Mouse (Mus musculus) R1 (cell line): ENCODE measurements at regions not wholly inside any gene's neighbourhood (a gene's known extent, or its start where the extent isn't known, plus 50 kb on each side); places are given as distances from the start of the nearest gene placed in this dataset.
A peak's percentile ranks its signal among the peaks of the same experiment; 100 is the strongest.

Experiments
- DNase-seq: peaks from one replicate; pipeline ENCODE4 v3.0.0-alpha.2; 2018; ENCODE audit warnings: low read depth, low spot score

DNA sequence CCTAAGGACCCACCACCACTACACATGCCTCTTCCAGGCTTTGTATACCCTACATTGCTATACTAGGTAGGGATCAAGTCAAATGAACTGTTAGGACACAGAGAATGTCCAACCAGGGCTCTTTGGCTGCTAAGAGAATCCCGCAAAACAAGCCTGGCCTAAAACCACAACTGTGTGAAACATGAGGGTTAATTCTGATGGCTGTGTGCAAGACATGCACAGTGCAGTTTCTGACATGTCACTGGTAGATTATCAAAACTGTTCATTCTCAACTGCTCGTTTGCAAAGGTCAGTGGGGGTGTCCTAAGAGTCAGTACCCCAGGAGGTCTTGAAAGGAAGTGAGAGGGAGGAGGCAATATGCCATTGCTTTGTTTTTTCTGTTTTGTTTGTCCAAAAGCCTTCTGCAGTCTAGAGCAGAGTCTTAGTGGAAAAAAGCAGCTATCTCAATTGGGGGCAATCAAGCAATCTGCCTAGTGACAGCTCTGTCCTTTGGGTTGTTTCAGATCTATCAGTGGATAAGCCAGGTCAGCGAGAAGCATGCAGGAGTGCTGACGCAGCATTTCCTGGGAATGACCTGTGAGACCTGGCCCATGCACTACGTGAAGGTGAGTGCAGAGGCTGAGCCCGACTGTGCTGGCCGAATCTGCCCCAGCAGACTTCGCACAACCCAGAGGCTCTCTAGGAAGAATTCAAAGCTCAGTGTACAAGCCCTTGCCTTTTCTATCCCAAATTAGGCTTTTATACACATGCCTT is 151.3 kb upstream of the 4933402D24Rik start:
- DNase-seq: no peak

DNA sequence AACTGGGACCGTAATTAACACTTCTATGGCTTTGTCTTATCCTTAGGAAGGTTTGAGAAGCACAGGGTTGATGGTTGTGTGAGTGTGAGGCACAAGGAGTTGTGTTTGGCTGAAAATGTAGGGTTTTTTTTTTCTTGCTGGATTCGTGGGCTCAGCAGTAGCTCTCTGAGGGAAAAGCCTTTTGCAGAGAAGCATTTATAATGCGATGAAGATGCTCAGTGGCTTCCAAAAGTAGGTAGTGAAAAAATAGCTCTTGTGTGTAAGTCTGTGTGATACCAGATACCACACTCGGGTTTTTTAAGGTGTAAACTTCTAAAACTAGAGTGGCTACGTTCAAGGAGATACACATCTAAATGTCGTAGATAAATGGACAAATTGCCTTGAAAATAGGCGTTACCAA is 149.1 kb upstream of the 4933402D24Rik start:
- DNase-seq: no peak

DNA sequence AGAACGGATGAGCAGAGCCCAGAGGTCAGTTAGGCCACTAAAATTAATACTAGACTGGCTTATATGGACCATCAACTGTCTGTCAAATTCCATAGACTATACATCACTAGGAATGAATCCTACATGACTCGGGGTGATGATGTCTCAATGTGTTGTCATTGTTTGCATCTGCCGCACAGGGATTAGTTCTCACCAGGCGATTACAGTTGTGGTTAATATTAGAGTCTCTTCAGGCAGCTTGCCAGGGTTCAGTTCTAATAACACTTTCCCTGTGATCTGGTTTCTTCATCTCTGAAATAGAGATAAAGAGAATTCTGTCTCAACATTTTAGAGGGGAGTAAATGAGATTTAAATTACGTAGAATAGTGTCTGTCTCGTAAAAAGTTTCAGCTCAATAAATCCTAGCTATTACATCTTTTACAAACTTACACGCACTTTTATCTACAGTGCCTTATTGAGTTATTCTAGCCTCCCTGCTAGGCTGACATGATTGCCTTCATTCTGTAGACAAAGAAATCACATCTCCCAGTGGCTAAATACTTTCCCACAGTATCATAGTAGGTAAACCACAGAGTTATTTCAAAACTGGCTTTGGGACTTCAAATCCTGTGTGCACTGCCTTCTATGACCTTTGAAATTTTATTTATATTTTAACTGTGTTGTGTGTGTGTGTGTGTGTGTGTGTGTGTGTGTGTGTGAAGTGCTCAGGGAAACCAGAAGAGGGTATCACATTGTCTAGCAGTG is 148.0 kb upstream of the 4933402D24Rik start:
- DNase-seq: no peak

DNA sequence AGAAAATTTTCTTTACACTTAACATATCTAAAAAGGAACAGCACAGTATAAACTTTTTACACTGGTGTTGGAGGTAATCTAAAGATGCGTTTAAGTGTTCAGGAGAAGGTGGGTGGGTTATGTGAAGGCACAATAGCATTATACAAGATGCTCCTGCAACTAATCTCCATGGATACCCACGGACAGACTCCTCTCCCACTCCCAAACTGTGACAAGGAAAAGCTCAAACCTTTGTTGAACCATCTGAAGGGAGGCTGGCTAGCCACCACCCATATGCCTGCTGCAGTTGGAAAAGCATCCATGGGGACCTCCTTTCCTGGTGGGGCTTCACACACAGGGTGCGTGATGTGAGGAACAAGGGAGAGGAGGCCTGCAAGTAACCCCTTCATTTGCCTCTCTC is 141.7 kb upstream of the 4933402D24Rik start:
- DNase-seq: no peak

DNA sequence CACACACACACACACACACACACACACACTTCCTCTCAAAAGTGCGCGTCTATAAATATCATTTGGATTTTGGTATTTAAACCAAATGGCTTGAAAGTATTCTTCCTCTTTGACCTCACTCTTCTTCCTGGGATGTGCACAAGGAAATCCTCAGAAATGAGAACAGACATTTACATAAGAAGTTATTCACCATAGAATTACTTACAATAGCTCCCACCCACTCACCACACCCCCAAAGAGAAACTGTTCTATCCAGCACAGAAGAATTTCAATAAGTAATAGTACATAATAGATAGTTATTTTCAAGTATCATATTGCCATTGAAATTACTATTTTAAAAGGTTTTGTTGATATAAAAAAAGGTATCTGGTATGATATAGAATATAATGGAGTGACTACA is 140.1 kb upstream of the 4933402D24Rik start:
- DNase-seq: no peak

DNA sequence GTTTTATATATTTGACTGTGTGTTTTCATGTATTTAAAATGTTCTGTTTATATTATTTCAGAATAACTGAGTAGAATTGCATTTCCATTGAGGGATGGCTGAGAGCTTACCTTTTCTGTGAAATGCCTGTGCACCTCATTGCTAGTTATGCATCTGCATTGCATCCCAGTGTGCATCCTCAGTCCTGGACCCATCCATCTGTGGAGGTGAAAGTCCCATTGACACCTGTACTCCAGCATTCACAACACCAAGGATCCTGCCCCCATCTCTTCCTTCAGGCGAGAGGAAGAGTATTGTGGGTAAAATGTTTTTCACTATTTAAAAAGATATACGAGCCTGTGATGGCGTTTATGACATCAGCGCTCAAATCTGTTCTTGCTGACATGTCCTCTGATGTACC is 134.6 kb upstream of the 4933402D24Rik start:
- DNase-seq: no peak

DNA sequence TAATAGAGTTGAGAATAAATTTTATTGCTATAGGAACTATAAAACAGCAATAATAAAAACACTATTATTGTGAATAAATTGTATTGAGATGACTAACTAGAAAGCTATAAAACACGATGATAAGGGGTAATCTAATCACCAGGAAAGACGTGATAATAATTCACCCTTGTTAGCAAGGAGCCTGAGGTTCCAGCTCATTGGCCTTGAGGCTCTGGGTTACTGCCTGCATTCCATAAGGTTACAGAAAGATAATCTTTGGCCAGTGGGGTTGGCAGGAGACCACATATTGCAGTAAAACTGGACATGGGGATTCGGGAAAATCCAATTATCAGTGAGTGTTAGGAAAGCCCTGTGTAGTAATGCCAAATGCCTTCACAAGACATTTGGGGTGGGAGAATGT is 134.1 kb upstream of the 4933402D24Rik start:
- DNase-seq: no peak

DNA sequence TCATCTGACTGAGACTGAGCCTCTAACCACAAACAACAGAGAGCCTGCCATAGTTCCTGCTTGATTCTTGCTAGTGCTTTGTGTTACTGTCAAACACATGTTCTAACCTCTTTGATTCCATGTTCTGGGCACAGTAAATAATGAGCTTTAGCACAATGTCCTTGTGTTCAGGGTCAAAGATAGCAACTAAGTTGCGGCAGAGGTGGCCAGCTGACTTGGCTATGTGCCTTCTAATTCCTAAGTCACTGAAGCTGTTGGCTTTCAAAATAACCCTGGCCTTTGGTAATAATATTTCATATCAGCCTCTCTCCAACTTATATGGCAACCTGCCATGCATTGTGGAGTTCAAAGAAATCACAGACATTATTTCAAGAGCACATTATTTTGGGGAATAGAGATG is 133.3 kb upstream of the 4933402D24Rik start:
- DNase-seq: no peak

DNA sequence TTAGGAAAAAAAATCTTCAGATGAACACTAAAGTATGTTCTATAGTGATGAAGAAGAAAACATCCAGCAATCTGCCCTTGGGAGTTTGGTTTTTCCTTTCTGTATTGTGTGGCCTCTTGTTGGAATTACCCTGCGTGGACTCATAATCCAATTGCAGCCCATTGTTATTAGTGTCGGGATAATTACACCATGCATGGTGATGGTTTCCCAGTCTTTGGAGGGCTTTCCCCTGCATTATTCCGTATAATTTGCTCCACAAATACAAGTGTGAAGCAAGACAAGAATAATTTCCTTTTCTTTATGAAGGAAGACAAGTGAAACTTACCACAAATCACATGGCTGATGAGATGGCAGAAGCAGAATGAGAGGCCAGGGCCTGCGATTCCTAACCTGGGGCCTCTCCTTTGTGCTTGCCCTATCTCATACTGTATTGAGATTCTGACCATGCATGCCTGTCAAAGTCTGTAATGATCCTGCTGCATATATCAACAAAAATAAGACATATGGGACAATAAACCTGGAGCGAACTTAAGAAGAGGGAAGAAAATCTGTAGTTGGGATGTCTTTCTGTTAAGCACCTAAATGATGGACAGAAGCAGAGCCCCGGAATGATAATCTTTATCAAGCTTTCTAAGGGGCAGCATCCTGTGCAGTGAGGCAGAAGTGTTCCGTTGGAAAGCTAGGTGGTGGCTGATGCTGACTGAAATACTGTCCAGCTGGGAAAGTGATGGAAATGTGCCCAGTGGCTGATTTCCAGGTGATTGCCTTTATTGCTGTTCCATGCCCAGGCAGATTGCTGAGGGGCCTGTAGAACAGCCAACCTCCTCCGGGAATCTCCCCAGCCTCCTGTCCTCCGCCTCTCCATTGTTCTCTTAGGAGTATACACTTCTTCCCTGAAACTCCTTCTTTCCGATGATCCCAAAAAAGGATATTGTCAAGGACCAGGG is 130.8 kb upstream of the 4933402D24Rik start:
- DNase-seq: no peak

DNA sequence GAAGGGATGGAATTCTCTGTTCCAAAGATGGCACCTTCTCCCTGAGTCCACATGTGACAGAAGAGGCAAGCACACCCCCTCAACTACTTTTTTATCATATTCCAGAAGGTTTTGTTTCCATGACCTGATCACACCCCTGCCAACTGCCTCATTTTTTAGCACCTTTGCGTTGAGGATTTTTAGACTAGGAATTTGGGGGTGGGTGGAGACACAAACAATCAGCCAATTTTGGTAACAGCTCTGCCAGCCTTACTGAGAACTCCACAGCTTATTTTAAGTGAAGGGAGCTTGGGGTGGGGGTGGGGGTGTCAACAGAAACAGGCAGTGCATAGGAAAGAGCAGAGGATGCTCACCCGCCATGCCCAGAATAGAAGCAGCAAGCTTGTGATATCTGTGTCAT is 129.7 kb upstream of the 4933402D24Rik start:
- DNase-seq: no peak

DNA sequence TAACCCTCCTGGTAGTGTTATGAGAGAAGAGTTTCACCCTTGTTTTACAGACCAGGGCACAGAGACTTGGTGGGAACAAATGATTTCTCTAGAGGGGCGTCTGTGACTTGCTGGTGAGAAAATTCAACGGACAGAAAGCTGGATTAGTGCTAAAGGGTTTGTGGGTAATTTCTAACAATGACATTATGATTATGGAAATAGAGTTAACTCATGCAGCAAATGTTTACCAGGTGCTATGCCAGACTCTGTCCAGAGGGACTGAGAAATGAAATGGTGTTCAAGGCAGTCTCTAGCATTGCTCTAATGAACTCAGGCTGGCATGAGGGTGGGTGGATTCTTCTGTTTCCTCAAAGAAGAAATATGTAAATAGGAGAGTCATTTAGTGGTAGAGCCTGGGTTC is 128.5 kb upstream of the 4933402D24Rik start:
- DNase-seq: no peak

DNA sequence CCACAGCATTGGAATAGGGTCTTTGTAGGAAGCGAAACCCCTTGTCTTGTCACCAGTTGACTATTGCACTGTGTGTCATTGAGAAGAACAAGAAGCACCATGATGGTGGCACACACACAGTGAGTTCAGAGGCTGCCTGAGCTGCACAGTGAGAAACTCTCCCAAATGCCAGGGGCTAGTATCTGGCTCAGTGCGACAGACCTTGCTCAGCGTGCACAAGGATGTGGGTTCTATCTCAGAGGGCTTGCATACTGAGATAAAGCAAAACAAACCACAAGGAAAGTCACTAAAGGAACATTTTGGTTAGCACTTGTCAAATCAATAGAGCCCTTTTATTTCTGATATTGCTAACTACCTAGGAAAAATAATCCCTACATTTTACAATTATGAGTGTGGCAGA is 110.5 kb upstream of the 4933402D24Rik start:
- no peak for DNase-seq

DNA sequence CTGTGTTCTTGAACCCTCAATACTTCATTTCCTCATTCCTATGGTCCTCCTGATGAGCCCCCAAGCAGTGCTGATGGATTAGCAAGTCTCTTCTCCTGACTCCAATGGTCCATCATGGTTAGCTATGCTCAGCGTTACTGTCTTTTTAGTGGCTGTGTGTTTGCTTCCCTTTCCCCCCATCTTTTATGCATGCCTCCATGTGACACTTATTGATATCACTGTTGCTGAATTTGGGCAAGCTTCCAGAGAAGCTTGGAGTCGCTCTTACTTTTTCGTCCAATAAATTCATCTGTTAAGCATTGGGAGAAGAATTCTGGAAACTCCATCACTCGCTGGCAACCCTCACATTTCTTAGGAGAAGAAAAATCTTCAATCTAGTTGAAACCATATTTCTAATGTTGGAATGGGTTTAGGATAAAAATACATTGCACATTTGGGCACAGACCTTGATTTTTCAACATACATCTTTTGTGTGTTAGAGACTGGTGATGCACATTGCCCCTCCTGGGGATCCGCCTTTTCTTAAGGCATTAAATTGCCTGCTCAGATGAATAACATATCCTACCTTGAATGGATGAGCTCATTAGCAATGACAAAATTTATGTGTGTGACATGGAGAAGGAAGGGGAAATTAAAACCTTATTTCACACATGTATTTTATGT is 107.7 kb upstream of the 4933402D24Rik start:
- DNase-seq: no peak

DNA sequence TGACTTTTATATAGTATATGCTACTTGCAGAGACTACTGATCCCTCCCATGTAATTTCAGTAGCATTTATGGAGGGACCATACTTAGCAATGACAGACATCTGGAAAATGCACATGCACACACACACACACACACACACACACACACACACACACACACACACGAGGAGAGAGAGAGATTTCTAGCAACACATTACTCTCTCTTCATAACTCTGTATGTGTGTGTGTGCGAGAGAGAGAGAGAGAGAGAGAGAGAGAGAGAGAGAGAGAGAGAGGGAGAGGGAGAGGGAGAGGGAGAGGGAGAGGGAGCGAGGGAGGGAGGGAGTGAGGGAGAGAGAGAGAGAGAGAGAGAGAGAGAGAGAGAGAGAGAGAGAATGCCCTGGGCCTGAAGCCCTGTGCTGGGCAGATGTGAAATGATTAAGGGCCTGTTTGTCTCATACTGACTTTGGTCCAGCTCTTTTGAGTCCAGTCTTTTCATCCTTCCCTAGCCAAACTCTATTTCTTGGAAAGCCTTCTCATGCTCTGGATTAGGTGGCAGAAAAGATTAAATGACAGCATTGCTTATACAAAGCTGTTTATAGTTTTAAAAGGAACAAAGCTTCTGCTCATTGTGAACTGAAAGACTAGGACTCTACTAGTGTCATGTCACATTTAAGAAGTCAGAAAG is 106.4 kb upstream of the 4933402D24Rik start:
- DNase-seq: no peak

DNA sequence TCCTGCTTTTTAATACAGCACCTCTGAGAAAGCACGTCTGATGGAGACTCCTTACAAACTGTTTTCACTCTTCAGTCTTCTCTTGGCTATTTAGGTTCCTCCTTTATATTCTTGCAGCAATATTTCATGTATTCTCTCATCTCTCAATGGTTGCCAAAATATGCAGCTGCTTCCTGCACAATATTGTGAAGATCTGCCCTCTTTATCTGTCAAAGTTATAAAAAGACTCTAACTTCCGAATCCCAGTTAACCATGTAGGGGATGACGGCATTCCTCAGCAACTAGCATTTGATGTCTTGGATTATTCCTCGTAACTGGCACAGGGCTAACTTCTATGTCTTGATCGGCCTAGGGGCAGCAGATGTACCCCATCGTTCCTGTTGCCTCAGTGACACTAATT is 102.8 kb upstream of the 4933402D24Rik start:
- DNase-seq: no peak

DNA sequence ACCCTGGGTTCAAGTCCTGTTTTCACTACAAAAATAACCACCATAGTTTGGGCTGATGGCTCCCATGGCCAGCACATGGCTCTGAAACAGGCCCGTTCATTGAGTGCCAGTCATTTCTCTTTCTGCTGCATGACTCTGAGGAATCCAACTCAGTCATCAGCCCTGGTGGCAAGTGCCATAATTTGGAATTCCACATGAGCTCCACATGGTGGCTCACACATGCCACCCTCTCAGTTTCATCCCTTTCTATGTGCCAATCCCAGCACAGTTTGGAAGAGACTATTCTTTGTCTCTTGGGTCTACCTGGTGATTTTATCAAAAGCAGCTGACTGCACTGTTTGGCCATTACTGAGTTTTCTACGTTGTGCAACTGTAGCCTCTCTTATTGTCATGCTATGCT is 100.3 kb upstream of the 4933402D24Rik start:
- DNase-seq: no peak

DNA sequence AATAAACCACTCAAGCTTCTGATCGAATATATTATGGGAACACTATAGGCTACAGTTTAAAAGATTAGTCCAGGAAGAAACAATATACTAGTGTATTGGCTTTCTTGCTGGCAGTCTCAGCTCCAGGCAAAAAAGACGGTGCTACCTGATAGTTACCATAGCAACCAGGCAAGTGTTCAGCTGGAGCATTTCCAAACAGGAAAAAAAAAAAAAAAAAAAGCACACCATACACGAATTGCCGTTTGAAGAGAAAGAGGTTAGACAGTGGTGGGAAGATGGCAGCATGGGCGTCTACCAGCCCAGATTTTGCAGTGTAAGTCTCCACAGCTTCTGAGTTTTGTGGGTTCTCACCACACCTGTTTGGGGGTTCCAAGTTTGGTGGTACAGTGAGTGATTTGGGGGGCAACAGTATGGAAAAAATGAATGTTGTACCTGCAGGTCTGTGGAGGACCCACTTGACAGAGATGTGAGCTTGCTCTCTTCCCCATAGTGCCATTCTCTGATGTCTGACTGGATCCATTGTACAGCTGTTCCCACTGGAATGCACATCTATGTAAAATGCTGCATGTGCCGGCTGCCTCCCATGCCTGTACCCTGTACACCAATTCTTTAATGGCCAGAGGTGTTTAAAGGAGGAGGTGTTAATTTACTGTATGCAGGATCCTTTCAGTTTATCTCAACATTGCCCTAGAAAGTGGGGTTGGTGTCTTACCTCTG is 89.0 kb upstream of the 4933402D24Rik start:
- DNase-seq: peak; percentile 30

DNA sequence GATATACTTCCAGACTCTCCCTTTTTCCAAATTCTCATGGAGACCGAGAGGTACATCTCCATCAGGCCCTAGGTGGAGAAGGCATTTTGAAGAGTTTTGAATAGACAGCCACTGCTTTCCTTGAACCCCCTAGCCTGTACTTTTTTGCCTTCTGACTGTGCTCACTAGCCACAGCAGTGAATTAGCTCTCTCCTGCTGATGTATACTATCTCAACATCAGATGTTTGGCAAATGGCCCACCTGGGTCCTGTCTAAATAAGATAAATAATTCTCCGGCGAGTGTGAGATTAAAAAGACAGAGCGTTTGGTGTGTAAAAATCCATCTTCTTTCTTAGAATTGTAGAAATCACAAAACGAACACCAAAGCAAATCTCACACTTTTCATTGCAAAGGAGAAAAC is 88.4 kb upstream of the 4933402D24Rik start:
- no peak for DNase-seq

DNA sequence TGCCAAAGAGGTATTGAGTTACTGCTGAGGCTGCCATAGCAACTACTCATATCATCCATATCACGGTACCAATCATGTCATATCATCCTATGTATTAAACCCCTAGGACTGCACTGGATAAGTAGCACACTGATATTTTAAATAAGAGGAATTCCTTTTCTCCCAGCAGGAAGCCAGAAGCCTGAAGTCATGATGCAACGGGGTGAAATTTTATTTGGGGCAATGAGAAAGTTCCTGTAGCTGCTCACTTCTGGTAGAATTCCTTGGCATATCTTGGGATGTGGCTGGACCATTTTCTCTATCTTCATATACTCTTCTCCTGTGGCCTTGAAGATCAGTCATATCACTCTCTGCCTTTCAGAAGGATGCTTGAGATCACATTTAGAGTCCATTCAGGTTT is 87.3 kb upstream of the 4933402D24Rik start:
- no peak for DNase-seq

DNA sequence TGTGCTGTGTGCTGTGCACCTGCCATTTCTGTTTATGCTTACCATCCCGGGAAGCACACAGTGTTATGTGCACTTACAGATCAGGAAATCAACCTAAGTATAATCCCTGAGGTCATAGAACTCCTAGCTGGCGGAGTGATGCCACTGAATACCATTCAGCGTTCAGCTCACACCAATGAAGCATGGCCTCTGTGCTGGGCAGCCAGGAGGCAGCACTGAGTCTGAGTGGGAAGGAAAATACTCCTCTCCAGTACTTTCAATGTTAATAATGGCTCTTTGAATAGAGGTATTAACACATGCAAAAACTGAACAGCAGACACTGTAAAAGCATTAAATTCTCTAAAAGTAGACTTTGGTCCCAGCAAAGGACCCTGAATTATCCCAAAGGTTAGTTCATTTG is 85.7 kb upstream of the 4933402D24Rik start:
- DNase-seq: peak; percentile 16
